Mouse (Mus musculus): ENCODE results near the gene Pomt2.
"Not testable (repeated sequence)": the region's sequence is repeated elsewhere in the genome, so short reads cannot be mapped to it uniquely, and the experiment has no call there.

Gene Pomt2

DNA sequence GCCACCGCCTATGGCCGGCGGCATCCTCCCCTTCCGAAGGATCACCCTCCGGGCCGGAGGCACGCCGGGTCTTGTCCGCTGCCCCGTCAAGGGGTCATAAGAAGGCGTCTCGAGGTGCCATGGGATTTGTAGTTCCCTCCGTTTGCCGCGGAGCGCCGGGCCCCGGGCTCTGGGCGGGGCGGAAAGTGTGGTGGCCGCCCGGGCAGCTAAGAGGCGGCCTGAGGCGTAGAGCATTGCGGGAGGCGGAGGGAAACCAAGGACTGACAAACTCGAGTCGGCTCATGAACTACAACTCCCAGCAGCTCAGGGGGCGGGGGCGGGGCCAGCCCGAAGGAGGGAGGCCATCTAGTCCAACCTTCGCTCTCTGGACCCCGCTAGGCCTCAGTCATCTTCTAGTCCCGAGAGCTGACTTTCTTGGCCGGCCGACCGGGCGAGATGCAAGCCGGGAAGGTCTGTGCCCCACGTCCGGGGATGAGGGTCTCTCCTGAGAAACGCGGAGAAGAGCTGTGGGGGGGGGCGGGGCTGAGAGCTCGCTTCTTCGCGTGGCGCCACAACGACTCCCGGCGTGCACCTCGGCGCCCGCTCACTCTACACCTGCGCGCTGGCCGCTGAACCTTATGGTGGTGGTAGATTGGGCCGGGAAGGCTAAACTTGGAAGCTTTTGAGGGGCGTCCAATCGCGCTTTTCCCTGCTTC, at the start of gene Pomt2:
Gene Pomt2, minus strand, starts transcription at position 574 of the 695 bp plus-strand sequence.
- in situ Hi-C loops (cut with MboI, MseI), result no loop called here

DNA sequence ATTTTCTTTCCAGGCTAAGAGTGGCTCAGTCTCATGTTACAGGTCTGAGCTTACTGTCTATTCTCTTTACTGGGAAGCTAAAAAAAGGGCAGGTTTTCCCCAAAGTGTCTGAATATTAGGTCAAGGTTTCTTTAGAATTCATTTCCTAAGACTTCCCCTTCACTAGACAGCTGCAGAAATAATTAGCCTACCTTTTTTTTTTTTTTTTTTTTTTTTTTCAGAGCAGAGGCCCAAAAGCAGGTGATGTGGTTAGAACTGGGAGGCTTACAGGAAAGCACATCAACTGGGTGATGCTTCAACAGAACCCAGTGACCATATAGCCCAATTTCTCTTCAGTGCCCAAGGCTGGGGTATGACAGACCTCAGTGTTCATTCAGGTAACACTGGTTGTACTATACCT, 48.5 kb upstream of the Pomt2 start:
- in situ Hi-C loops (cut with MboI, MseI), result no loop called here

DNA sequence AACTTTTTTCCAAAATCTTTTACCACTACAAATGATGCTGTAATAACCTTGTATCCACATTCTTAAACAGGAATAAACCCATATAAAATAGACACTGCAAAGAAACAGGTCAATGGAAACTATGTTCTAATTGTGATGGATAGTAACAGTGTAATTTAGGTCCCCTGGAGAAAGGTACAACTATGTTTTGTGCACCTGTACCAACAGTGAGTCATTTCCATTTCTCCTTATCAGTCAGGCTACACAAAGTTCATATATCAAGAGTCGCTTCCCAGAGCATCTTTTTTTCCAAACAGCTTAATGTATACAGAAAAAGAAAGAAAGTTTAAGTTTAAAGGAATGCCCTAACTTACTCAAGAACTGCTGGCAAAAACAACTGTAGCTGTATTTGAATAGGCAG, 47.3 kb upstream of the Pomt2 start:
- in situ Hi-C loops (cut with MboI, MseI), result no loop called here

DNA sequence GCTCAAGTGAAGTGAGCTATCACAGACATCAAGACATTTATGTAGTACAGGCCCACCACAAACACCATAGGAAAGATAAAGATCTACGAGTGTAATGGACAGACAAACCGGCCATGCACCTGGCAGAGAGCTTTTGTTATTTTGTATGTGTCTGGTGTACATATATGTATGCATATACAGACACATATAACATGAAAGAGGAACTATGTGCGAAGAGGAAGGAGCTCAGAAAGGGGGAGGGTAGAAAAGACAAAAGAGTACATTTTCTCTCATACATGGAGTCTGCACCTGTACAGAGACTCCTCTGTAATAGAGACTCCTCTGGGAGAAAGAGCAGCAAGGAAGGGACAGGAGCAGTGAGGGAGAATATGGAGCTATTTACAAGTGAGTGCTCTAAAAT, 45.2 kb upstream of the Pomt2 start:
- in situ Hi-C loops (cut with MboI, MseI), result no loop called here

DNA sequence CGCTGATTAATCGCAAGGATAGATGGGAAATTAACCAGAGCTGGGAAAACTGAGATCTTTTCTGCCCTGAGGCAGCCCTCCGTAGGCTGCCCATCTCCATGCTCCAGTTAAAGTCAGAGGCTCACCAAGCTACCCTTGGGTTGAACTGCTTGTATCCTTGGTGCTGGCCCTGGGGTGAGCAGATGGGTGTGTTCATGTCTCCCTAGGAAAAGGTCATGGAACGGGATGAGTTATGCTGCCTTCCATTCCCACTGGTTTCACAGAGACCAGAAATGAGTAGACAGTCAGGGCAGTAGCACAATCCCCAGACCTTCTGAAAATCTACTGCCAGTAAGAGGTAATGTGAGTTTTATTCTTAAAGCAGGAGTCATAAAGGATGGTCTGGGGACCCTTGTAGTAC, 29.9 kb upstream of the Pomt2 start:
- in situ Hi-C loops (cut with MboI, MseI), result no loop called here

DNA sequence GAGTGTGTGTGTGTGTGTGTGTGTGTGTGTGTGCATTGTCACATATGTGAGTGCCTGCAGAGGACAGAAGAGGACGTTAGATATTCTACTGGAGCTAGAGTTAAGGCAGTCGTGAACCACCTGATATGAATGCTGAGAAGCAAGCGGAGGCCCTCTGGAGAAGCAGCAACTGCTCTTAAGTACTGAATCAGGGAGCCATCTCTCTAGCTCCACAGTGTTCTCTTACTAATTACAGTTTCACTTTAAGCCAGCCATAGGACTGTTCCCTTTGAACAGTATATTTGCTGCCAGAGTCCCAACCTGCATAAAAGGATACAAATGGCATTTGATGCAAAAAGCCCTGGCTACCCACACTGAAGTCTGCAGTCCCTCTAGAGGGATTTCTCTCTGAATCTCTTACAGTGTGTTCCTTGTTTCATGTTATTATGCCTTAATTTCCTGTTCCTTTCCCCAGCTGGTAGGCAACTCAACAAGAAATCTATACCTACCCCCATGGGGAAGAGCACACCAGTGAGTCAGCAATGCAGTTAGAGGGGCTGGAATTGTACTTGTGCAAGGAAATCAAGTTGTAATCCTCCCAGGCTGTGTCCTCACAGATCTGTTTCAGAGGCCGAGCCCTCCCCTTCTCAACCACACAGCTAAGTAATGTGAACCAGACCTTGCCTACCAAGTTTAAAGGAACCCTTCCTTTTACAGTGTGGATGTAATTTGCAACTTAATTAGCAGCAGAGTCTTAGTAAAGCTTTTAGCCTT, 27.6 kb upstream of the Pomt2 start:
- in situ Hi-C loops (cut with MboI, MseI), result no loop called here

DNA sequence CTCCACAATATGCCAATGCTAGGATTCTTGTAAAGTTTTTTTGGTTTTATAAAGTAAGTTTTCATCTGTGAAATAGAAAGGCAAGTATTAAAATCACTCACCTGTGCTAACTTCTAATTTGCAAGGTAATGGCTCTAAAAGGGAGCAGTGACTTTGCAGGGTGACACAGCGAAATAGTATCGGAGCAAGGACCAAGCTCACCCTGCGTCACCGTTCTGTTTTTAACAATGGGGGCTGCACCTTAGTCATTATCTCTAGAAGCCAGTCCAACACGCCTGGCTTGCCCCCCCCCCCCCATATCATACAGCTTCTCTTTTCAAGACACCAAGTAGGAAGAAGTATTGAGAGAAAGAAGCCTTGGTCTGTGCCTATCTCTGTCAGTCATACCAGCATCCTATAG, 13.0 kb upstream of the Pomt2 start:
- in situ Hi-C loops (cut with MboI, MseI), result no loop called here

DNA sequence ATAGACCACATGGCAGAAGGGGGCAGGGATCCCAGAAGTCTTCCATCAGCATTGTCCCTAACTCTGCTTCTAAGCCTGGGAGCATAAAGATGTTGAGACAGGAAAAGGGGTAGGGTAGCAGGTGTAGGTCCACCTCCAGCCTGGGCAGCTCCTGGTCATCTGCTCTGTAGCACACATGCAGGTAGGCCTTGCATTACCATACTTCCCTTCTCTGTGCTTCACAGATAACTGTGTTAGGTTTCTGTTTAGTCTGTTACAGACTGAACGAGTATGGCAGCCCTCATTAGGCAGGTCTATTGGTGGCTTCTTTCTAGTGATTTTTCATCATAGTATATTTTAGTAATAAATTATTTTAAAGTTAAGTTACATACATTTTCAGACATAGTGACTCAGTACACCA, 12.5 kb upstream of the Pomt2 start:
- in situ Hi-C loops (cut with MboI, MseI), result no loop called here

DNA sequence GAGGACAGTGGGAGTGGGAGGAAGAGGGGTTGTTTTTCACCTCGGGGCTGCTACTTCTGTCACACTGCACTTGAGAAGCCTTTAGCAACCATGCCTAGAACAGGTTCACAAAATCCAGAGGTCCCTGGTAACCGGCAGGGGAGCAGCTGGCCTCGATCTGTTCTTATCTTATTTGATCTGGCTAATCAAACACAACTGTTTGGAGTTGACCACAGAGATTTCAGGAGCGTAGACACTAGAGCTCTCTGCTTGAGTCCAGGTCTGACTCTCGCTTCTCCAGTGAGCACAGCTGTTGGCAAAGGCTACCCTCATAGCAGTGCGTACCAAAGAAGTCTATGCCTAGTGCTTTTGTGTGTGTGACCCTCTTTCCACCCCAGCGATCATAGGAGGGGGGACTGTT, 10.3 kb upstream of the Pomt2 start:
- in situ Hi-C loops (cut with MboI, MseI), result no loop called here

DNA sequence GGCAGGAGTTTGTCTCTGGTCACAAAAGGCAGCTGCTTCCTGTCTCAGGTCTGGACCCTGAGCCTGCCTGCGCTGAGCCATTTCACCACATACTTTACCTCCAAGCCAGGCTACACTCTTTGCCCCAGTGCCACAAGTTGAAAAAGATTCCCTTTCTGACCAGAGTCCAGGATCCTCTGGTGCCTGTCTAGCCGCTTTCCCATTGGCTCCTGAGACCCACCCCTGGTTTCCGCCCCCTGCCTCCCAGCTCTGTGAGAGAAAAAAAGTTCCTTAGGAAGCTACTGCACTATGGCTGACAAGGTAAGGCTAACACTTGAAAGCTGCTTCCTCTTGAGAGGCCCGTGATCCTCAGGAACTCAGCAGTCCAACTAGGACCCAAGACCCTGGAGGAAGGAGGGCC, 9.6 kb upstream of the Pomt2 start:
- in situ Hi-C loops (cut with MboI, MseI), result no loop called here

DNA sequence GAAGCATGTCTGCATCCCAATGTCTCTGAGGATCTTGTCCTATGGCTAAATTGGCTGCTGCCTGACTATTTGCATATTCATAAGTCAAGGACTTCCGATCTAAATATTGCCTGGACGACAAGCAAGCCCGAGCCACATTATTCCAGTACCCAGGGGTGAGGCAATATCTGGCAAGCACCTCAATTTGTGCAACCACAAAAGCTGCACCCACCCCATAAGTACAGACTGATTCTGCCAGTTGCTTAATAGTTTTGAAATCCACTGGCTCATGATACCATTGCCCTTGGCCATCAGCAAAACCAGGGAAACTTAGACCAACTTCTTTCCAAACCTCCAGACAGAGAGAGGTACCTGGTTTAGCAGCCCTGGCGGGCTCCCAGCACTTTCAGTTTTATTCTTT, 6.7 kb upstream of the Pomt2 start:
- in situ Hi-C loops (cut with MboI, MseI), result not testable (repeated sequence)

DNA sequence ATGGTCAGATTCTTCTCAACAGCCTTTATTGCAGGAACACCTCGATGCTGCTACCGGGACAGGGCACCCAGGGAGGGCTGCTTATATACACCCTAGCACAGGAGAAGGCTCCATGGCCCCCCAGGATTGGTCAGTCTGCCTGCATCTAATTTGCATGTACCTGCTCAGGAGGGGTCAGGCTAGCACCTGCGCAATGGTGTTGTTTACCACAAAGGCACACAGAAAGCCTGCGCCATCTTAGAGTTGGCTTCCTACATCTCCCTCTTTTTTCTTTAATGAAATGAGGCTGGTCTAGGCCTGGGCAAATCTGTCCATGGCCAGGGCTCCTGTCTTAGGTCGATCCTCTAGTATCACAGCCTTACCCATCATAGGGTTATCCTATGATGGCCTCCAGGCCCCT, 1.7 kb upstream of the Pomt2 start:
- in situ Hi-C loops (cut with MboI, MseI), result no loop called here

DNA sequence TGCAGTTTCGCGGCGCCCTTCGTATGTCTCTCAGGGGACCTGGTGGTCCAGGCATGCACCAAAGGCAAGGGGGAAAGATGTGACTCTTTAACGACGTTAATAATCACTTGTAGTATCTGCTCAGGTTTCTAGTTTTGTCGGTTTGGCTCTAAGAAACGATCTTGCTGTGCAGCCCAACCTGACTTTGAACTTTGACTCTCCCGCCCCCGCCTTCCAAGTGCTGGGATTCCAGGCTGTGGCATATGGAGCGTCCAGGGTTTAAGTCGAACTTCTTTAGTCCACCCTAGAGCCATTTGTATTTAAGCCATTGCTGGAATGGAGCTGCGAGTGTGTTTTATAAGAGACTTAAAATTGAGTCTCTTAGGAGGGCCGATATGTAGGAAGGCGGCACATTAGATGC, 368 bp upstream of the Pomt2 start:
- in situ Hi-C loops (cut with MboI, MseI), result no loop called here

DNA sequence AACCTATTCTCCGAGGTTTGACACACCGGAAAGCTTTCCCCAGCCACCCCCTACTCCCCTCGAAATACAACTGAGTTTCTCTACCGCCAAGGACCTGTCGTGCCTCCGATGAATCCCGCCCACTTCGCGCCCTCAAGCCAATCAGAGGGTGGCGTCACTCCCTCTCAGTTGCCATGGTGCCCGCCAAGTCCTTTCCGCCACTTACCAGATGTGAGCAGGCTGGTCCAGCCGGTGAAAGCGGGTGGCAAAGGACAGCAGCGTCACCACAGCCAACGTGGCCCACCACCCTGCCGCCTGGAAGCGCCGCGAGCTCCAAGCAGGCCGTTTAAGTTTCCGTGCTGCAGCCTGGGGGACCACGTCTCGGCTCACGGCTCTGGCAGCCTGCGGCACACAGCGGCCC, 802 bp downstream of the Pomt2 start, which contains the start of gene Gstz1:
Gene Gstz1, plus strand, starts transcription at position 200 of the 400 bp plus-strand sequence.
- in situ Hi-C loops (cut with MboI, MseI), result no loop called here

DNA sequence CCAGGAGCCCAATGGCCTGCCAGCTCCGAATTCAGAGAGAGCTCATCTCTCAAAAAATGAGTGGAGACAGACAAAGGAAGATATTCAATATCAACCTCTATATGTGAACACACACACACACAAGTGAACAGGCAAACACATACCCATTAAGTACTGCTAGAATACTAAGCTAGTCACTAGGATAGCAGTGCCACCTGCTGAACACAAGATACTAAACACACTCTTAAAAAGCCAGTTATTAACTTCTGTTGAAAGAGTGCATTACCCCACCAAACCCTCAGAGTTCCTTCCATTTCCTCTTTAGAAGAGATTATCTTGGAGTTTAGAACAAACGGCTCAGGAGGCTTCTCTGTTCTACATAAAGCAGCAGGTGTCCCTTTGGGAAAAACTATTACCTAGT, 5.6 kb downstream of the Pomt2 start:
- in situ Hi-C loops (cut with MboI, MseI), result no loop called here

DNA sequence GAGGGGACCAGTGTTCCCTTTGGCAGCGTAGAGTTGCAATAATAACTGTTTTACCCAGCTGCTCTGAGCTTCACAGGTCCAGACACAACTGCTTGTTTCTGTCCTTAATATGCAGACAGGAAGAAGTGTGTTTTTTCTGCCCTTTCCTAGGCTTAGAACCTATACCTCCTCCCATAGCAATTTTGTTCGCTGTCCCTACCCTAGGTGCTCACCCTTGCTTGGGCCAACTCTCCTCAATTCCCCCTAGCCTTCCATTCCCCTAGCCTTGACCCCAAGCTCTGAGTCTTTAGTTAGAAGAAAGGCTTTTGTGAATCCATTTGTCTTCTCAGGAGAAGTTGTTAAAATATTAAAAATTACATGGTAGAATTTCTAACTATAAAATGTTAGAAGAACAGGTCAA, 9.0 kb downstream of the Pomt2 start:
- in situ Hi-C loops (cut with MboI, MseI), result no loop called here

DNA sequence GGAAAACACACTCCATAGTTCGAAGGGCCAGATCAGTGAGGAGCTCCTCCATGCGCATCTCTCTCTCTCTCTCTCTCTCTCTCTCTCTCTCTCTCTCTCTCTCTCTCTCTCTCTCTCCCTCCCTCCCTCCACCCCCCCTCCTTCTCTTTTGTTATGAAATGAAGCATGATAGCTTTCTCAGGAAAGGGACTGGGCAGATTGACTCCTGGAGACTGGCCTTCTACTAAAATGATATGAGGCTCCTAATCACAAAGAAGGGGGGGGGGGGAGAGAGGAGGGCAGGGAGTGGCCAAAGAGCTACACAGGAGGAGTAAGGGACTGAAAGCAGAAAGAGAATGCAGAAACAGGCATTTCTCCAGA, 9.4 kb downstream of the Pomt2 start:
- in situ Hi-C loops (cut with MboI, MseI), result no loop called here

DNA sequence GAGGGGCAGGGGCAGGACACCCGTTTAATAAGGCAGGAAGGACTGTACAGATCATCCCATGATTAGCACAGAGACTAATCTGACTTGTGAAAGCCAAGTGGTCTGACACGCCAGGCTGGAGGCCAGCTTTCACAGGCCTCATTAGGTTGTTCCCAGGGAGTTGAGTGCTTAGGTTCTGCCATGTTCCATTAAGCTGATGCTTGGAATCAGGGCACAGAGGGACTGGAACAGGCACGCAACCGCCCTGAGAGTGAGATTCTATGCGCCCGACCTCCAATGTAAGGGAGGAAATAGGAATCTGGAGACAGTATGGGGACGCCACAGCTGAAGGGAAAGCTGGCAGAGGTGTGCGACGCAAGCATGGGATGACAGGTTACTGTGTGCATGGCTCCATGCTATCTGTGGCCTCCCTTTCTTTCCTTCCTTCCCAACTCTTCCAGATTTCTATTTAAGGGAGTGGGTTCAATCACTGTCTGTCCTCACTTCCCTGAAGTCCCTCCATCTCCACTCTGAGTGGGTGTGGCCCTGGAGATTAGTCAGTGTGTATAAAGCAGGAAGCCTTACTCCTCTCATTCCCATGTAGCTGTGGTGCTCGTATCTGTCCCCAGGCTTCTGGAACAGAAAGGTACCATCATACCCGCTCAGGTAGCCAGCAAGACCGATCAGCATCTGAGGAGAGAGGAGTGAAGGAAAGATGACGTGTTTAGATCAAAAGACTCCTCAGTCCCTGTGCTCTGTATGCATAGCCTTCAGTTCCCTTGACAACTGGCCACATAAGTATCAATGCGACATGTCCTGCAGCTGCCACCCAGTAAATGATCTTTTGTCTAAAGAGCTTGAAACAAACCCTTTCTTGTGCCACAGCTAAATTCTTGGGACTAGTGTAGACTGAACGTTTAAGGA, 10.1 kb downstream of the Pomt2 start:
- in situ Hi-C loops (cut with MboI, MseI), result no loop called here

DNA sequence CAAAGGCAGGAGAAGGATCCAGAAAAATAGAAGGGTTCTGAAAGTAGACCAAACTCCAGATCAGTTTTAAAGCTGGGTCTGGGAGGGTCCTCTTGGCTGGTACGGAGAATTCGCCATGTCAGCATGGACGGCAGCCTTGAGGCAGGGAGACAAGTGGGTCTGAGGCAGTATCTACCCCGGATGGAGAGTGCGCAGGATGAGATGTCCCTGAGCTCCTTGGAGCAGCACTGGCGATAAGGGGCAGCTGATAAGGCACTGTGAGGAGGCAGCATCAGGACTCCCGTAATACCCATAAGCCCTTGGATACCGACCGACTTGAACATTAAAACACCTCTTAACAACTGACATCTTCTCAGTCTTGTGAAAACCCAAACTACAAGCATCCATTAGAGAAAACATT, 15.0 kb downstream of the Pomt2 start:
- in situ Hi-C loops (cut with MboI, MseI), result no loop called here

DNA sequence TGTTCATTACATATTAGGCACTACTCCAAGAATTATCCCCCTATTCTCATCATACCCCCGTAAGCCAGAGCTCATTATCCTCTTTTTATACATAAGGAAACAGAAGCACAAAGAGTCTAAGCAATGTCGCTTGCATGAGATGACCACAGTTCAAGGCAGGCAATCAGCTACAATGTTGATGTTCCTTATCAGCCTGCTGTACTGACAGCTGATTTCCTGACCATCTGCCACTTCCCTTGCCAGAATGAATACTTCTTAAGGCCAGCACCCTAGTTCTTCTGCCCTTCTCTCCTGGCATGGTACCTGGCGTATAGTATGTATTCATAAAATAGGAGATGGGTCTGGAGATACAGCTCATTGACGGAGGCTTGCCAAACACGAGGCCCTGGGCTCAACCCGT, 15.6 kb downstream of the Pomt2 start:
- in situ Hi-C loops (cut with MboI, MseI), result no loop called here

DNA sequence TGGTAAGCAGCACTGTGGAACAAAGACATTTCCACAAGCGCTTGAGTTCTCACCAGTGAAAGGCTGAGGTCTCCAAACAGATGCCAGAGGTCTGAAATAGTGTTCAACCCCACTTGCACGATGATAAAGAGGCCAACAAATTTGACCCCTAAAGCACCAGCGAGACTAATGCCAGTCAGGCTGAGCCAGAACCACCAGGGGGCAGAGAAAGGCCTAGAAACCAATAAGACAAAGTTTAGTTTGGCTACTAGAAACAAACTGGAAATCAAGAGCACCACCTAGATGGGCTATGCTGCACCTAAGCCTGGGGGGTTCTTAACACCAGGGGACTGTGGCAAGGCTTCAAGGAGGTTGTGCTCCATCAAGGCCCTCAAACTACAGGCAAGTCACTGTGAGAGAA, 16.1 kb downstream of the Pomt2 start:
- in situ Hi-C loops (cut with MboI, MseI), result no loop called here

DNA sequence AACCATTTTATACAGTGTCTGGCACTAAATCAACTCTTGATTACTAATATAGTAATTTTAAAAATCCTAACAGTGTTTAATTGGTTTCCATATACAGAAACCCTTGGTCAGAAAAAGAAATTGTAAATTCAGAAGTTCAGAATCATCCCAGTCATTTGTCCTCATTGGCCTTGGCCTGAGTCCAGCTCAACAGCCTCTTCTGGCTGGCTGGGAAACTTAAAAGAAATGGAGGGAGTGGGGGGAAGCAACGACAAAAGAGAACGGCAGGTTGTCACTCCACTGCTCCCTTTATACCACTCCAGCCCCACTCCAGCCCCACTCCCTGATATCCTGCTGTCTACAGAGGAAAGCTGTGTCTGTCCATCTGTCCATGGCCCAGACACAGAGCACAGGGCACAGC, 16.6 kb downstream of the Pomt2 start:
- in situ Hi-C loops (cut with MboI, MseI), result no loop called here

DNA sequence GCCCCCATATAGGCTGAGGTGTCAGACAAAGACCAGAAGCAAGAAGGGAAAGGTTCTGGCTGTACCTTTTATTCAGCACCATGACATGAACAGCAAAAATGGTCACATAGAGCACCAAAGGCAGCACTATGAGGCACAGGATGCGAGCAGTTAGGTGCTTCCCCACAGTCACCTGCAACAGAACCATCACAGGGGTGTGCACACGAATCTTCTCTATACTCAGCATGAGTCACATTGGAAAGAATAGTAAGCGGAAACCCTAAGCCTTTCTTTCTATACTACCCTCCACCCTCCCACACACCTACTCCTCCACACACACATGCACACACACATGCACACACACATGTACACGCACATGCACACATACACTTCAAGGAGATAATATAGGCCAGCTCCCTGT, 17.5 kb downstream of the Pomt2 start:
- in situ Hi-C loops (cut with MboI, MseI), result no loop called here
